Mouse (Mus musculus) testis, adult 2 months (tissue): ENCODE results near the gene Csrnp1.

Experiments
- CTCF ChIP-seq: fragments of 200-500 bp; IDR thresholded peaks from 2 replicates; pipeline ENCODE4 v1.5.1; 2012; ENCODE audit warnings: low read depth, mild to moderate bottlenecking, inconsistent platforms, low read length, moderate library complexity; ENCODE audit not compliant: control insufficient read depth, insufficient read depth, insufficient replicate concordance
- POLR2A ChIP-seq: fragments of 200-500 bp; IDR thresholded peaks from 2 replicates; pipeline ENCODE4 v1.6.1; 2012; ENCODE audit warnings: low read depth, mild to moderate bottlenecking, inconsistent platforms, low read length, moderate library complexity; ENCODE audit not compliant: control insufficient read depth

- TF ChIP-seq POLR2A (no peak), CTCF (no peak)
Observed at GRCm38 (mm10) chr9:119978151-119978810, 6.2 kb downstream of the Csrnp1 start.
